Mouse (Mus musculus): ENCODE measurements around the gene Syne2. TPM values are rescaled to one million over a fixed set of nuclear protein-coding genes. Genes with fewer than 3 reads are reported as not detected.

Gene Syne2
- total RNA-seq, 2 experiments from 2014 or later = 9.1 to 13.9 TPM

DNA sequence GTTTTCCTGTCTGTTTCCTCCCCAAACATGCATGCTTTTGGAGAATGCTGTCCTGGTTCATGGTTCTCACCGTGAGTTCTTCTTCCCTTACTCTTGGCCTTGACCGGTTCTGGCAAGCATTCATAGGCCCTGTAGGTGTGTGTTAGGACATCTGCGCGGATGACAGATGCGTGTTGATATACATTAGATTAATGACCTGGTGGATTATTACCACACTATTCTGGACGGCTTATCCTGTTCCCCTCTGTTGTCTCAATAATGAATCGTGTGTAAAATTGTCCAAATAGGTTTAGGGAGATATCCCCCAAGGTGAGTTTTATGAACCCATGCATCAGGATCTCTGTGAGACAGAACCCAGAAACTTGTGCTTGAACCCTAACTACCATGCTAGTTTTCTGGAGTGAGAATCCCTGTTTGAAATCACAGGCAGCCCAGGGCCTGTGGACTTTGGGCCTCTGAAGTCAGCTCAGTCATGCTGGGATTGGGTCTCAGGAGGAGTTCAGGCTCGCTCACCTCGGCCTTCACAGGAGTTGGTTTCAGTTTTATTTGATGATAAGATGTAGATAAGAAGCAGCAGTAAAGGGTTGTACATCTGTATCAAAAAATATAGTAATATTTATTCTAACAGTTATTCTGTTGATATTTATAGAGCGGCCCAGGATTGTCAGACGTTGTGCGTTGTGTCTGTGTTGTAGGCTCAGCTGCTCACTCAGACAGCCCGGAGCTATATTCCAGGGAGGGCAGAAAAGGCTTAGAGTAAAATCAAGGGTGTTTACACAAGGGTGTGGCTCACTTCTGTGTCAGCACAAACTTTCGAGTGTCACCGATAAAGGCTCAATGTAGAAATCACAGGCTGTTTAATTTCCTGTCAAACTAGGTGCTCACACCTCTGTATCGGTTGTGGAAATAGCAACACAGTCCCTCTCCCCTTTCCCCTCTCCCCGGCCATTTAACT lies 48.8 kb downstream of the Syne2 start:
- no peak for DNase-seq (ENCODE audit: low spot score)

DNA sequence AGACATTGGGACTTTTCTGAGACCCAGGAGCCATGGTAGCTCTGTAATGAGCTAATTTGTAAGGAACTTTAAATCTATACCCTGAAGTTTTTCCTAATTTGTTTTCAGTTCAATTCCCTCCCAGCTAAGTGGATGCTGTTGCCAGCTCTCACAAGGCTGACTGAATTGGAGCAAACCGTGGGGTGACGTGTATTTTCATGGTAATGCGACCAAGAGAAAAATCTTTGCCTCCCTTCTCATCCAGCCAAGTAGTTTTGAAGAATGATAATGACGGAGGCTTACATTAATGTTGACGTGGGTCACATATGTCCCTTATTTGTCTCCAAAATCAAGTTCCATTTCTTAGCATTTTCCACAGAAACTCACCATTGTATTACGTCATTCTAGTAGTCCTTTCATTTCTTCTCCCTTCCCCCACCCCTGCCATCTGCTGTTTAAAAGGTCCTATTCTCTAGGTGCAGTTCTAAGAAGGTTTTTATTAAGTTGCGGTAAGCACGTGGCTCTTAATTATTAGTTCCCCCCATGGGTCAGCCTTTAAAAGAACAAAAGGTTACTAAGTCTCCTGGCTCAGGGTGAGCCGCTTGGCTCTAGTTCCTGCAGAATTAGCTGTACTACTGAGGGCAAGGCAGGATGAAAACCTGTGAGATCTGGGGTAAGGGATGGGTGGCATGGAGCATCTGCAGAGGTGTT lies 55.8 kb downstream of the Syne2 start:
- DNase-seq (ENCODE audit: low spot score) = no peak

DNA sequence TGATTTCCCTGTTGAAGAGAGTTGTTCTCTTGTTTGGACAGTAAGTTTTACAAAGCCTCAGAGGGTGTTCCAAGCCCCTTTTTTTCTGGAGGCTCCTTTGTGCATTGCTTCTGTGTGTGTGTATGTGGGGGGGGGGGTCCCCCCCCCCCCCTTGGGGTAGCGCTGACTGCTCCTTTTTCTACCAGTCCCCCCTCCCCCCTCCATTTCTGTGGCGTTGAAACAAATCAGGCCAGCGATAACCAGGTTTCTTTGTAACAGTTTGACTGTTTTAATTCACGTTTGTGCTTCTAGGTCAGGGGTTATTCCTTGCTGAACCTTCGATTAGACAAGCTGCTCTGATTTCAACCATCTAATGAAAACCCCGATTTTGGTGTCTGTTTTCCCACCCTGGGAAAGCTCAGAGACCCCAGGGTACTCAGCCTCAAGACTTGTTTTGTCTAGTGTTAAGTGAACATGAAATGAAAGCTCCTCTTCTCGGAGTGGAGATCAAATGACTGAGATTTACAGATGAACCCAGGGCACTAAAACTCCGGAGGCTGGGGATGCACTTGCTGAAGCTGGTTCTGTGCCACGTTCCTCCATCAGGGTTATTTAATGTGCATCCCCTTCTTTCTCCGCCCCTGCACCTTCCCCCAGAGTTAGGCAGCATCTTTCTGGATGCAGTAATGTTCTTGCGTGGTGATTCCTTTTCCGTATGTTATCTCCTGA lies 56.5 kb downstream of the Syne2 start:
- no peak for DNase-seq (ENCODE audit: low spot score)

DNA sequence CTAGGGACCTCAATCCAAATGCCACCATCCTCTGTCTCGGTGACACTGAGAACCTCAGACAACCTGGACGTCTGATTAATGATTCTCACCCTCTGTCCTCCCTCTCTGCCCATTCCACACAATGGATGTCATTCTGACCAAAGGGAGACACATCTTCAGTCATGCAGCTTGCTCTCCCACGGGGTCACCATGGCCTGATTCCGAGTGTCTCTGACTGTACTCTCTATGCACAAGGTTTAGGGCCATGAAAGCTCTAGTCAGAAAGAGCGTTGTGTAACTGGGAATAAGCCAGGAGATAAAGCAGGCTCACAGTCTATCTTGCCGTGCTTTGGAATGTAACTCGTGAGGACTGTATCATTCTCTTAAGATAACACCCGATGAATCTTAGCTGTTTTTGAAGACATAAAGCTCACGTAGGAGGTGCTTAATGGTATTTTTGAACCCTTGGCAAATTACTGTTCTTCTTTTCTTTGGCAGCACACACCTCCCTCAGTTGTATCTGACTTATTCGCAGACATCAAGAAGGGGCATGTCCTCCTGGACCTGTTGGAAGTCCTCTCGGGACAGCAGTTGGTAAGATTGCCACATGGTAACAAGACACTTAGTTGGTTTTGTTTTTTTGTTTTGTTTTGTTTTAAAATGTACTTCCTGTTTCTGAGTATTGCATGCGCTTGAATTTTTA lies 61.8 kb downstream of the Syne2 start:
- no peak for DNase-seq (ENCODE audit: low spot score)

DNA sequence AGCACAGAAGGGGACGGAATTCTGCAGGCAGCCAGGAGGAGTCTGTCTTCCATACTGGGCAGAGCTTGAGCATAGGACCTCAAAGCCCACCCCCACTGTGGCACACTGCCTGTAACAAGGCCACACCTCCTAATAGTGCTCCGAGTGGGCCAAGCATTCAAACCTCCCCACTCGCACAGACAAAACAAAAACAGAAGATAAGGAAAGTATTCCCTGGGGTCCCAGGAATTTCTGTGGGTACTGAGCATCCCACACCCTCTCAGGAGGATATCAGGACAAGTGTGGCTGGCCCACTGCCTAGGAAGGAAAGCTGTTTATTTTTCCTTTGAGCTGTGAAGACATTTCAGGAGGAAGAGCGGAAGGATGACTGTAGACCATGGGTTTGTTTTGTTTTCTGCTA lies 63.6 kb downstream of the Syne2 start:
- DNase-seq (ENCODE audit: low spot score) = no peak

DNA sequence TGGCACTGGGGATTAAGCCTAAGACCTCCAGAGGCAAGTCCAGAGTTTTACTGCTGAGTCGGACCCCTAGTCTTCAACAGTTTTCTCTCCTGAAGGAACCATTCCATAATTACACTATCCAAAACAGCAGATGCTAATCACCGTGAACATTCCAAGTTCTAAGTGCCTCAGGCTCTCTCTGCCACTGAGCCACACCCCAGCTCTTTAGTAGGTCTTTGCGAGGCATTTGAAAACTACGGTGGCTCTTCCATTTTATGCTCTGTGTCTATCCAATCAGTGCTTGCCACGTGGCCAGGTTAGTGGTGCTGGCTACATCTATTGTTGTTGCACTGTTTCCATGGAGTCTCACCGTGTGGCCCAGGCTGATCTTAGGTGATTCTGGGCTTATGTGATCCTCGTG lies 68.2 kb downstream of the Syne2 start:
- no peak for DNase-seq (ENCODE audit: low spot score)

DNA sequence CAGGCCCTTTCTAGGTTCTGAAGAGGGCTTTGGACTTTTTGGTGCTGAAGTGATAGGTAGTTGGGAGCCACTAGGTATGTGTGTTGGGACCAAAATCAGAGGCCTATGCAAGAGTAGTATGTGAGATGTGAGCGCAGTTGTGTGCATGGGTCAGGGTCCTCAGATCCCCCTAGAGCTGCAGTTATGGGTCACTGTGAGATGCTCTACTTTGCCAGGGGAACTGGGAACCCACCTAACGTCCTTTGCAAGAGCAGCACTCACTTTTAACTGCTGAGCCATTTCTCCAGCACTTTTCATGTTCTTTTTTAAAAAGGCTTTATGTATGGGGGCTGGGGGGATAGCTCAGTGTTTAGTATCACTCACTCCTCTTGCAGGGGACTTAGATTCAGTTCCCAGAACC lies 69.0 kb downstream of the Syne2 start:
- DNase-seq (ENCODE audit: low spot score) = no peak

DNA sequence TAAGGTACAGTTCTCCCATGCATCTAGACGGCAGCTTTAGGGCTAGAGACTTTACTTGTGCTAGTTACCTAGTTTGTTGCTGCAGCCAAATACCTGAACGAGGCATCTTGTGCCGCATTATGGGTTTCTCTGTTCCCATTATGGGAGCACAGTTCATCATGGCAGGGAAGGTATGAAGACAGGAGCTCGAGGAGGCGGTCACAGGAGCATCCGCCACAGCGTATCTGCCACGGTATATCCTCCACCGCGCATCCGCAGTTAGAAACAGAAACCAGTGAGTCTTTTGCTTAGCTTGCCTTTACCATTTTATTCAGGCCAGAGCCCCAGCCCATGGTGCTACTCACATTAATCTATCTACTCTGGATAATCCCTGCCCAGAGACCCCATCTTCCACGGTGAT lies 70.8 kb downstream of the Syne2 start:
- no peak for DNase-seq (ENCODE audit: low spot score)

DNA sequence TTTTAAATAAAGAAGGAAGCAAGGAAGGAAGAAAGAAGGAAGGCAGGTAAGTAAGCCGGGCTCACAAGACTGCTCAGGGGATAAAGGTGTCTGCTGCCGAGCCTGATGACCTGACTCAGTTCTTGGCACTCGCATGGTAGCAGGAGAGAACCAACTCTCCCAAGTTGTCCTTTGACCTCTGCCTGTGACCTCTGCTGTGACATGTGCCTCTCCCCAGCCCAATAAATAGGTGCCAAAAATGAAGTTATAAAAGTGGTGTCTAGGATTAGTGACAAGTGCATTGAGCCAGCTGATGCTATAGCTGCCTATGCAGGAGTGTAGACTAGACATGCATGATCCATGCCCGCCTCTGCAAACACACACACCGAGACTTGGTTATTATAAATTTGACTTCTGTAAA lies 73.3 kb downstream of the Syne2 start:
- no peak for DNase-seq (ENCODE audit: low spot score)

DNA sequence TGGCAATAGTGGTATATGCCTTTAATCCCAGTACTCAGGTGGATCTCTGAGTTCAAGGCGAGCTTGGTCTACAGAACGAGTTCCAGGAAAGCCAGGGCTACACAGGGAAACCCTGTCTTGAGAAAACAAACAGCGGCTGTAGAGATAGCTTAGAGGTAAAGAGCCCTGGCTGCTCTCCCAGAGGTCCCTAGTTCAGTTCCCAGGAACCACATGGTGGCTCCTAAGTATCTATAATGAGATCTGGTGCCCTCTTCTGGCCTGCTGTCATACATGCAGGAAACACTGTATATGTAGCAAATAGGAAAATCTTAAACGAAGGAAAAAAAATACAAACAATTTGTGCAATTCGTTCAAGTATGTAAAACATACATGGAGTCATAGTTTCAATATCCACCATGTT lies 75.5 kb downstream of the Syne2 start:
- no peak for DNase-seq (ENCODE audit: low spot score)

DNA sequence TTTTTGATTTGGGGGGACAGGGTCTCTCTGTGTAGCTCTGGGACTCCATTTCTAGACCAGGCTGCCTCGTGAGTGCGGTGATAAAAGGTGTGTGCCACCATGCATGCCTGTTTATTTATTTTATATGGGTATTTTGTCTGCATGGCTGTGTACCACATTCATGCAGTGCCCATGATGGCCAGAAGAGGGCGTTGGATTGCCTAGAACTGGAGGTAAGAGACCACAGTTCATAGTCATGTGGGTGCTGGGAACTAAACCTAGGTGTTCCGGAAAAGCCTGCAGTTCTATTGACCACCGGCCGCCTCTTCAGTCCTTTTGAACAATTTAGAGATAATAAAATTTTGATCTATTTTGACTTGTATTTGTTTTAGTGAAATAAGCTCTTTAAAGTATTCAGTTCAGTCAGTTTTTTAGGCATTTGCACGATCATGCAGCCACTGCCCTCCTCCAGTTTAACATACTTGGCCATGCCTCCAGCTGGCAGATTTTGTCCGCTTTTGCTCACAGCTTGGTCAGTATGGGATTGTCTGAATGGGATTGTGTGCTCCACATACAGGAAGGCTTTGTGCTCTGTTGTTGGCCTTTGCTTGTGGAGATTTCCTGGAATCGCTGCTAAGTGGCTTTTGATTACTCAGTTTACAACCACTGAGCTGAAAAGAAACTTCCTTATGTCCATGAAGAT lies 76.5 kb downstream of the Syne2 start:
- DNase-seq (ENCODE audit: low spot score) = no peak

DNA sequence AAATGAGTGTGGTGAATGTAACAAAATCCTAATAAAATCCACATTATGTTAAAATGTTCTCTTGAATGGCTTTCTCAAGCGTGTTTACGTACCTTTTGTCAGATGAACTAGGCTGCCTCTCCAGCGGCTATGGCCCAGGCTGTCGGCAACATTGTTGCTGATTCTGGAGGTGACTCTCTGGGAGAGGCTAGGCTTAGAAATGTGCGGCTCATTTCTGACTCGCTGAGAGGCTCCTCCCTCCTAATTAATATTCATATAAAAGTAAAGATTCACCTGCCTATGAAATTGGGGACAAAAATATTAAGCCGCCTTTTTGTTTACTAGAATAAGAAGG lies 77.0 kb downstream of the Syne2 start:
- no peak for DNase-seq (ENCODE audit: low spot score)

DNA sequence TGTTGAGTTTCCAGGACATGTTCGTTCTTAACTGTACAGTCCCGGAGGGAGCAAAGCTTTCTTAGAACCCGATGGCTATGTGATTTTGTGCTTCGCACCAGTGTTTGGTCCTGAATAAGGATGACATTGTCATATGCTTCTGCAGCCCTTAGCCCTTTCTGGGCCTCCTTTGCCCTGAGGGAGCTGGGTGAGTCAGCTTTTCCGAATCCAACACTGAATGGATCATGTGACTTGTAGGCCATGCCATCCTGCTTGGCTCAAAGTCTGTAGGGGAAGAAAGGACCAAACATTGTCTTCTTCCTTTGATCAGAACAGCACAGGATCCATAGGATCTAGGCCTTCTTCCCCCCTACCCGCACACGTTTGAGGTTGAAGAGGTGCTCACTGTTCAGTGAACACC lies 79.9 kb downstream of the Syne2 start:
- DNase-seq (ENCODE audit: low spot score) = no peak

DNA sequence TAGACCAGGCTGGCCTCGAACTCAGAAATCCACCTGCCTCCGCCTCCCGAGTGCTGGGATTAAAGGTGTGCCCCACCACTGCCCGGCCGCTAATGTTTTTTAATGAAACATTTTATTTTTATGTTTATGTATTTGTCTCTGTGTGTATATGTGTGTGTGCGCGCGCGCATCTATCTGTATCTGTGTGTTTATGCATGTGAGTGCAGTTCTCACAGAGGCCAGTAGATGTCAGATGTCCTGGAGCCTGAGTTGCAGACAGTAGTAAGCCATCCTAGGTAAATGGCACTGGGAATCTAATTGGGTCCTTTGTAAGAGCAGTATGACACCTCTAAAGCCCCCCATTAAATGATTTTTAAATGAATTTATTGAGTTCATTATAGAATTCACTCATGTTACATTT lies 83.8 kb downstream of the Syne2 start:
- no peak for DNase-seq (ENCODE audit: low spot score)

DNA sequence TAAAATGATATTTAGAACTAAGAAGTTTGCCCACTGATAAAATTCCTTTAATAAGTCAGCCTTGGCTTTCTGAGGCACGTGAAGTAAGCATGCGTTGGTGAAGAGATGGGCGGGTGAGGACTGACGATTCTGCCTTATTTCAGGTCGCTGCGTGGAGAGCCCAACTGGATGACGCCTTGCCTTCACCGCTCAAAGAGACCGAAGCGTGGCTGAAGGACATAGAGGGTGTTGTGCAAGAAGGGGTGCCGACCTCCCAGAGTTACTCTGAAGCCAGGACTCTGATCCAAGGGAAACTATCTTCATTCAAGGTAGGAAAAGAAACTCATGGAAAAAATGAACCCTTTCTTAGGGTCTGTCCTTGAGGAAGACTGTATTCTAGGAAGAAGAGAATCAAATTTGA lies 86.1 kb downstream of the Syne2 start:
- DNase-seq (ENCODE audit: low spot score) = no peak

DNA sequence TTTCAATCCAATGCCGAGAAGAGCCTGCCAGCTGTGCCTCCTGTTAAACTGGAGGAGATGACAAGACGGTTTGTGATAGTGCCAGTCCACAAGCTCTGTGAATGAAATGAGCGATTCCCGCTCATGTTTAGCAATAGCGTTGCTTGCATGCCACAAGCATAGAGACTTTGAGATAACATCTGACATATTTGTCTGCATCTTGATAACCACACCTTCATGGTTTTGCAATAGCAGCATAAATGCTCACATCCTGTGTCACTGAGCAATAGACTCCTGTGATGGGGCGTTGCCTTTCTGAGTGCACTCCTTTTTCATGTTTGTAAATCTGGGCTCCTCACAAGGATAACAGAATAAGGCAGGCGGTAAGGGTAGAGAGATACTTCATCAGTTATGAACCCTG lies 87.4 kb downstream of the Syne2 start:
- no peak for DNase-seq (ENCODE audit: low spot score)

DNA sequence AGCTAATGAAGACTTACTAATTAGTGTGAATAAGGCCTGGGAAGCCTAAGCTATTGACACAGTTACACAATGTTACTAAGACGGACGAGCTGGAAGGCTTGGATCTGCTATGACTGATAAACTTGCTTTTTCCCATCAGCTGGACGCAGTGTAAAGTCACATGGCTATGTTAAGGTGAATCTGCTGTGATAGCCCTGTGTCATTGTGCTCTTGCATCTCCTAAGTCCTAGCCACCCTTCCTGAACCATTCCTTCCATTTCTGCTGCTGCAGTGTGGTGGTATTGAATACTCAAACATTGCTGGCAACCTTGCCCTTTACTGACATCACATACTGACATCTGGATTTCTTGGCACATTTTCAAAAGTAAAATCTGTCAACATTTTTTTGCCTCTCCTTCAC lies 90.5 kb downstream of the Syne2 start:
- DNase-seq (ENCODE audit: low spot score) = no peak

DNA sequence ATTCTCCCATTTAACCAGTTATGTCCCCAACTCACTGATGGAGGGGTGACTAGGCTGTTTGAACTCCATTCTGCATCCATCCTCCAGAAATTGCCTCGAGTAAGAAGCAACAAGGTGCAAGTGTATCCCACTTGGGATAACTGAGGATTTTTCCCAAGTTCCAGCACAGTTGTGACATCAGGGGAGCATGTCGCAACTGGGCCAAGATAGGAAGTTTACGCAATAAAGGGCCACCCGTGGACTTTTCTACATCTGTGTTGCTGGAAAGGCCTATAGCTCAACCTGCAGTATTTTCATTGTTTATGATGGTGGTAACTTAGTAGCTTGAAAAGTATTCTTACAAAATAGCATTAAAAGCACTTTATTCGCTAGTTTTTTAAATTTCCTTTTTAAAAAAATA lies 97.8 kb downstream of the Syne2 start:
- DNase-seq (ENCODE audit: low spot score) = no peak

DNA sequence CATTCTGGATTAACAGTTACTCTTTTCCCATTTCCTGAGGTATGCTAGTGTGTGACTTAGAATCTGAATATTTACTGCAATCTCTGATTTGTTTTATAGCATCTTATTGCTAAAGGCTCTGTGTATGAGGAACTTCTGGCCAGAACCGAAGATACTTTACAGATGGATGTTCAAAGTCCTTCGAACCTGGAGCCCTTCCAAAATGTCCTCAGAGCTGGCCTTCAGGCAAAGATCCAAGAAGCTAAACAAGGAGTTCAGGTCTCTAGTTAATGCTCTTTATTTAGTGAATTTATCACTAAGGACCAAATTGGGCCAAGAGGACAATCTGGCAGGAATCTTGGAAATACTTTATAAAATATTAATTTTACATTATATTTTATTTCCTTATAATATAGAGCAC lies 100.5 kb downstream of the Syne2 start:
- DNase-seq (ENCODE audit: low spot score) = no peak

DNA sequence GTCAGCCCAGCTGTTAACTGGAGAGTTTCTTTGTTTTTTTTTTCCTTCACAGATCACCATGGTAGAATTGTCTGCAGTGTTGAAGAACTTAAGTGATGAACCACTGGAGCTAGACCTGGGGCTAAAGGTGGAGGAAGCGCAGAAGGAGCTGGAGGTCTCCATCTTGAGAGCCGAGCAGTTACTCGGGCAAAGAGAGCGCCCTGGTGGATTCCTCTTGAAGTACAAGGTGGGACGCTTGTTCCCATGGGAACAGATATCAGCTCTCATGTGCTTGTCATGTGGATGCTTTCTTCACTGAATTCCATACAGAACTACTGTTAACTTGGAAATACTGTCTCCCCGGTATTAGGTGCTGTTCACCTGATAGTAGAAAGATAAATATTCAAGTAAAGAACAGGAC lies 101.0 kb downstream of the Syne2 start:
- no peak for DNase-seq (ENCODE audit: low spot score)

DNA sequence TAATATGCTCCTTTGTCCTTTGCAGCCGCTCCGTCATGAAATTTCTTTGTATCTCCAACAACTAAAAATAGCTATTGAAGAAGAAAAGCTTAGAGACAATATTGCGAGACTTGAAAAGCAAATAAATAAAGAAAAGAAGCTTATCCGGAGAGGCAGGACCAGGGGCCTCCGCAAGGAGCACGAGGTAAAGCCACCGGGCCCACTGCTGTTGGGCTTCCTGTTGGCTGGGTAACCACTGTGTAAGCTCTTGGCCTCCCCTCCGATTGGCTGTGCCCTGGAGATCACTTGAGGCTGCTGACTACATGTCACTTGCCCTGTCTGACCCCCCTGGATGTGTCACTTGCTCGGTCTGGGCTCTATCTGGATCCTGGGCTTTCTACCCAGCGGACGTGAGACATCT lies 105.0 kb downstream of the Syne2 start:
- DNase-seq (ENCODE audit: low spot score) = no peak
